Mouse (Mus musculus) CD8-positive naive resting alpha-beta T cell, adult 2 months (primary cell): ENCODE data around the gene Casp8.
A peak's percentile ranks its signal among the peaks of the same experiment; 100 is the strongest.
"Not testable (repeated sequence)": the region's sequence is repeated elsewhere in the genome, so short reads cannot be mapped to it uniquely, and the experiment has no call there.

Source experiments
- DNase-seq, 2 experiments: peaks; one replicate each; pipeline ENCODE4 v3.0.0; 2022; ENCODE audit warnings: low read depth in 2 of 2, low spot score in 2 of 2

The Casp8 gene

GRCm38 (mm10) chr1:58795291-58796058 is at the start of gene Casp8:
Gene Casp8 (plus strand): TSS chr1:58795374.
- peak; percentile 41 to 46 for DNase-seq

GRCm38 (mm10) chr1:58746880-58747279 is 48.3 kb upstream of the Casp8 start:
- DNase-seq, result peak in 1 of 2 experiments; percentile 29

GRCm38 (mm10) chr1:58759451-58759850 is 35.7 kb upstream of the Casp8 start:
- no peak for DNase-seq

GRCm38 (mm10) chr1:58760581-58760980 is 34.6 kb upstream of the Casp8 start:
- no peak for DNase-seq

- not testable (repeated sequence) for DNase-seq
Observed at GRCm38 (mm10) chr1:58761391-58762275, 33.5 kb upstream of the Casp8 start.

GRCm38 (mm10) chr1:58762576-58762975 is 32.6 kb upstream of the Casp8 start:
- DNase-seq, result no peak

- DNase-seq, result not testable (repeated sequence)
Observed at GRCm38 (mm10) chr1:58766446-58766845, 28.7 kb upstream of the Casp8 start.

GRCm38 (mm10) chr1:58769136-58769535 is 26.0 kb upstream of the Casp8 start:
- DNase-seq, result no peak

- DNase-seq, result no peak
Observed at GRCm38 (mm10) chr1:58769701-58770100, 25.5 kb upstream of the Casp8 start.

GRCm38 (mm10) chr1:58770111-58770720 is 25.0 kb upstream of the Casp8 start:
- DNase-seq, result peak; percentile 35 to 53

- no peak for DNase-seq
Observed at GRCm38 (mm10) chr1:58772084-58772483, 23.1 kb upstream of the Casp8 start.

- no peak for DNase-seq
Observed at GRCm38 (mm10) chr1:58773280-58773679, 21.9 kb upstream of the Casp8 start.

GRCm38 (mm10) chr1:58773905-58774304 is 21.3 kb upstream of the Casp8 start:
- DNase-seq, result no peak

GRCm38 (mm10) chr1:58775361-58775760 is 19.8 kb upstream of the Casp8 start:
- DNase-seq, result no peak

- no peak for DNase-seq
Observed at GRCm38 (mm10) chr1:58777583-58777982, 17.6 kb upstream of the Casp8 start.

- DNase-seq, result peak; percentile 43 to 61
Observed at GRCm38 (mm10) chr1:58778226-58778625, 16.9 kb upstream of the Casp8 start.

GRCm38 (mm10) chr1:58786276-58786675 is 8.9 kb upstream of the Casp8 start:
- DNase-seq, result no peak

GRCm38 (mm10) chr1:58788410-58788809 is 6.8 kb upstream of the Casp8 start:
- DNase-seq, result no peak

- DNase-seq, result no peak
Observed at GRCm38 (mm10) chr1:58794705-58795104, 469 bp upstream of the Casp8 start.

GRCm38 (mm10) chr1:58796059-58796363 is 837 bp downstream of the Casp8 start:
- DNase-seq, result no peak

GRCm38 (mm10) chr1:58796853-58797252 is 1.7 kb downstream of the Casp8 start:
- no peak for DNase-seq

- DNase-seq, result peak; percentile 69 to 76
Observed at GRCm38 (mm10) chr1:58797370-58797769, 2.2 kb downstream of the Casp8 start.
